Mouse (Mus musculus) erythroblast, embryonic 14.5 days (primary cell): Measurements from ENCODE around the gene Zbtb8os.

ENCODE experiments used
- GATA1 ChIP-seq: IDR thresholded peaks from 2 replicates; pipeline ENCODE4 v1.6.1; 2012; ENCODE audit warnings: low read length, inconsistent platforms, mixed read lengths
- TAL1 ChIP-seq: IDR thresholded peaks from 3 replicates; pipeline ENCODE4 v1.6.1; 2012; ENCODE audit warnings: low read length, inconsistent platforms, mixed read lengths

DNA sequence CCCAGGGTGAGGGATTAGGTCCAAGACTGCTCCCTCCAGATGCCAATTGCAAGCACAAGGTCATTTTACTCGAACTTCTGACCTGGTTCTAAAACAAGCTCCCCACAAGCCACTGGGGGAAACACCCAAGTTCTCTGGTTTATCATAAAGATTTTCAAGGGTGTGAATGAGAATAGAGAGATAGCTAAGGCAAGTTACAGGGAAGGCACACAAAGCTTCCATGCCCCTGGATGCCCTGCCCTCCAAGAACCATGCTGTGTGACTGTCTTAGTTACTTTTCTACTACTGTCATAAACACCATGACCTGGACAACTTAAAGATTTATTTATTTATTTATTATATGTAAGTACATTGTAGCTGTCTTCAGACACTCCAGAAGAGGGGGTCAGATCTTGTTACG, 51.5 kb downstream of the Zbtb8os start:
- TF ChIP-seq GATA1 (no peak), TAL1 (no peak)
